8 mouse cellular contexts compared by ENCODE assay signal in genomic region chr11:87592713-87593598, GRCm38 (mm10). TPM values are rescaled to one million over a fixed set of nuclear protein-coding genes. Genes with fewer than 3 reads are reported as not detected.
DNase-seq lines count a peak whose midpoint lies in the region; ATAC-seq and TF ChIP-seq lines count a peak whose summit lies in the region.

No protein-coding gene starts in this region.

- TF ChIP-seq EP300 in lung, postnatal 0 days (IDR thresholded peaks at IDR 0.05), result no peak

- peak overlapping the region; percentile 61 for H3K4me3 ChIP-seq in lung, postnatal 0 days (ENCODE audit: low read depth, low read length)
- H3K4me3 ChIP-seq in embryonic facial prominence, embryonic 15.5 days (replicated peaks), result peak overlapping the region; percentile 73
- peak overlapping the region; percentile 67 for H3K4me3 ChIP-seq in midbrain, embryonic 16.5 days (ENCODE audit: low read depth, low read length)

- peak overlapping the region; percentile 62 for H3K9ac ChIP-seq in lung, postnatal 0 days (replicated peaks; ENCODE audit: low read depth)
- H3K9ac ChIP-seq in embryonic facial prominence, embryonic 15.5 days, result peak overlapping the region; percentile 72
- peak overlapping the region; percentile 74 for H3K9ac ChIP-seq in midbrain, embryonic 16.5 days (ENCODE audit: low read depth, low read length)

- WGBS in lung, postnatal 0 days, result 22% methylated on average over 13 of the region's 13 CpGs
- WGBS in embryonic facial prominence, embryonic 15.5 days, result 30% methylated on average over 13 of the region's 13 CpGs
- 37% methylated on average over 13 of the region's 13 CpGs for WGBS in midbrain, embryonic 16.5 days

- H3K4me2 ChIP-seq in lung, postnatal 0 days (replicated peaks; ENCODE audit: low read depth, low read length), result peak overlapping the region; percentile 64
- peak overlapping the region; percentile 79 for H3K4me2 ChIP-seq in embryonic facial prominence, embryonic 15.5 days (replicated peaks)
- peak overlapping the region; percentile 81 for H3K4me2 ChIP-seq in midbrain, embryonic 16.5 days (ENCODE audit: low read length)

- peaks cover 34% of the 10 kb centered on the region for H3K4me1 ChIP-seq in lung, postnatal 0 days (ENCODE audit: insufficient read depth, low read depth, low read length)
- peaks cover 58% of the 10 kb centered on the region for H3K4me1 ChIP-seq in embryonic facial prominence, embryonic 15.5 days
- peaks cover 41% of the 10 kb centered on the region for H3K4me1 ChIP-seq in midbrain, embryonic 16.5 days (ENCODE audit: control insufficient read depth, insufficient read depth, low read length)

- H3K27ac ChIP-seq in lung, postnatal 0 days (ENCODE audit: low read length), result peak overlapping the region; percentile 88
- peak overlapping the region; percentile 94 for H3K27ac ChIP-seq in embryonic facial prominence, embryonic 15.5 days (replicated peaks)
- H3K27ac ChIP-seq in midbrain, embryonic 16.5 days (ENCODE audit: low read length), result peak overlapping the region; percentile 88

- DNase-seq in lung, postnatal 0 days (ENCODE audit: low spot score), result peak; percentile 10
- DNase-seq in lung, adult 18-20 months, result no peak
- peak; percentile 86 for DNase-seq in kidney, adult 9 months
- no peak for DNase-seq in gastrocnemius, postnatal 25 days
- DNase-seq in right cerebral cortex, postnatal 4 days, result no peak

- H3K36me3 ChIP-seq in lung, postnatal 0 days (ENCODE audit: insufficient read depth, low read length), result peaks cover 7% of the 10 kb centered on the region; the same call in 1 of the 2 replicates
- peaks cover 13% of the 10 kb centered on the region for H3K36me3 ChIP-seq in embryonic facial prominence, embryonic 15.5 days
- H3K36me3 ChIP-seq in midbrain, embryonic 16.5 days (ENCODE audit: control insufficient read depth, insufficient read depth, low read length), result peaks cover 5% of the 10 kb centered on the region

- H3K9me3 ChIP-seq in lung, postnatal 0 days (ENCODE audit: low read length), result no peaks in the 10 kb centered on the region
- no peaks in the 10 kb centered on the region for H3K9me3 ChIP-seq in embryonic facial prominence, embryonic 15.5 days (replicated peaks)
- no peaks in the 10 kb centered on the region for H3K9me3 ChIP-seq in midbrain, embryonic 16.5 days (replicated peaks; ENCODE audit: control insufficient read depth, low read length, poor library complexity, severe bottlenecking)

- no peak for TF ChIP-seq CTCF in lung, postnatal 0 days (IDR thresholded peaks at IDR 0.05)

- ATAC-seq in lung, postnatal 0 days, result no peak
- ATAC-seq in embryonic facial prominence, embryonic 15.5 days (ENCODE audit: insufficient number of reproducible peaks, low FRiP score, low TSS enrichment, low read depth), result no peak
- no peak for ATAC-seq in midbrain, embryonic 16.5 days
- no peak for ATAC-seq in granulocyte monocyte progenitor cell, adult 5-6 weeks (replicated peaks; ENCODE audit: poor library complexity, severe bottlenecking)

- no peaks in the 10 kb centered on the region for H3K27me3 ChIP-seq in lung, postnatal 0 days (replicated peaks; ENCODE audit: insufficient read depth, low read length)
- H3K27me3 ChIP-seq in embryonic facial prominence, embryonic 15.5 days, result no peaks in the 10 kb centered on the region
- H3K27me3 ChIP-seq in midbrain, embryonic 16.5 days (ENCODE audit: control insufficient read depth, insufficient read depth, low read depth, low read length), result no peaks in the 10 kb centered on the region

RNA-seq across cellular contexts. Expression of gene Mtmr4, which starts 1.0 kb away (rescaled TPM):
- polyA plus RNA-seq in lung, postnatal 0 days (2015; fragmentation: Nextera tagmentation; extraction: Ambion mirVana), result 9.4 and 13.3 TPM in 2 replicates
- polyA plus RNA-seq in embryonic facial prominence, embryonic 15.5 days (2015; fragmentation: Nextera tagmentation; extraction: Ambion mirVana), result 25.7 and 27.4 TPM in 2 replicates
- polyA plus RNA-seq in midbrain, embryonic 16.5 days (2015; fragmentation: Nextera tagmentation; extraction: Ambion mirVana), result 54.5 and 58.2 TPM in 2 replicates
- 10 to 100 TPM in 1 of 2 experiments, 1 to 10 TPM in 1; 9.9 to 13.0 TPM for total RNA-seq in gastrocnemius, postnatal 25 days (2021)
- total RNA-seq in granulocyte monocyte progenitor cell, adult 5-6 weeks (2014; fragmentation: Nextera tagmentation), result 25.2 and 25.4 TPM in 2 replicates
- total RNA-seq in granulocyte monocyte progenitor cell, adult 5-6 weeks (2017), result 20.3 and 22.6 TPM in 2 replicates

RNA-seq across cellular contexts. Expression of gene Hsf5, which starts 24.0 kb away (rescaled TPM):
- polyA plus RNA-seq in lung, postnatal 0 days (2015; fragmentation: Nextera tagmentation; extraction: Ambion mirVana), result 0.05 and 0.11 TPM in 2 replicates
- polyA plus RNA-seq in embryonic facial prominence, embryonic 15.5 days (2015; fragmentation: Nextera tagmentation; extraction: Ambion mirVana), result 0.25 and 0.35 TPM in 2 replicates
- polyA plus RNA-seq in midbrain, embryonic 16.5 days (2015; fragmentation: Nextera tagmentation; extraction: Ambion mirVana), result 0.39 and 0.57 TPM in 2 replicates
- not detected for total RNA-seq in gastrocnemius, postnatal 25 days (2021)
- not detected in 2 replicates for total RNA-seq in granulocyte monocyte progenitor cell, adult 5-6 weeks (2014; fragmentation: Nextera tagmentation)
- total RNA-seq in granulocyte monocyte progenitor cell, adult 5-6 weeks (2017), result not detected in 2 replicates

RNA-seq across cellular contexts. Expression of gene Sept4, which starts 24.3 kb away (rescaled TPM):
- 366 and 392 TPM in 2 replicates for polyA plus RNA-seq in lung, postnatal 0 days (2015; fragmentation: Nextera tagmentation; extraction: Ambion mirVana)
- polyA plus RNA-seq in embryonic facial prominence, embryonic 15.5 days (2015; fragmentation: Nextera tagmentation; extraction: Ambion mirVana), result 33.0 and 37.9 TPM in 2 replicates
- polyA plus RNA-seq in midbrain, embryonic 16.5 days (2015; fragmentation: Nextera tagmentation; extraction: Ambion mirVana), result 32.5 and 33.6 TPM in 2 replicates
- total RNA-seq in gastrocnemius, postnatal 25 days (2021), result 10 to 100 TPM; 10.9 to 14.7 TPM
- 4.7 TPM in 1 of 2 replicates, not detected in the other for total RNA-seq in granulocyte monocyte progenitor cell, adult 5-6 weeks (2014; fragmentation: Nextera tagmentation)
- 1.3 TPM in 1 of 2 replicates, not detected in the other for total RNA-seq in granulocyte monocyte progenitor cell, adult 5-6 weeks (2017)

RNA-seq across cellular contexts. Expression of gene Gm11492, which starts 26.5 kb away (rescaled TPM):
- not detected in 2 replicates for polyA plus RNA-seq in lung, postnatal 0 days (2015; fragmentation: Nextera tagmentation; extraction: Ambion mirVana)
- not detected in 2 replicates for polyA plus RNA-seq in embryonic facial prominence, embryonic 15.5 days (2015; fragmentation: Nextera tagmentation; extraction: Ambion mirVana)
- polyA plus RNA-seq in midbrain, embryonic 16.5 days (2015; fragmentation: Nextera tagmentation; extraction: Ambion mirVana), result not detected in 2 replicates
- not detected for total RNA-seq in gastrocnemius, postnatal 25 days (2021)
- not detected in 2 replicates for total RNA-seq in granulocyte monocyte progenitor cell, adult 5-6 weeks (2014; fragmentation: Nextera tagmentation)
- total RNA-seq in granulocyte monocyte progenitor cell, adult 5-6 weeks (2017), result not detected in 2 replicates

Comparison
In these comparisons a context has a peak if more than half of its experiments do, and no peak if none do; other contexts are left out.
1. DNase-seq: peak in lung, postnatal 0 days (single experiment) and kidney, adult 9 months (single experiment); none in lung, adult 18-20 months (0 of 2), gastrocnemius, postnatal 25 days (single experiment) and right cerebral cortex, postnatal 4 days (single experiment).
2. Peak in every context shown above with its lines, with median percentiles within 50 percentile points of each other: H3K27ac ChIP-seq, H3K4me2 ChIP-seq, H3K4me3 ChIP-seq and H3K9ac ChIP-seq.